Mouse (Mus musculus) adrenal gland, postnatal 14 days (tissue): ENCODE data around the gene Gm5089. TPM values are rescaled to one million over a fixed set of nuclear protein-coding genes. Genes with fewer than 3 reads are reported as not detected.

ENCODE experiments used
- DNase-seq: peaks from one replicate; pipeline ENCODE4 v3.0.0; 2021; ENCODE audit warnings: mixed read lengths
- total RNA-seq: library from RNA; stranded (reverse); gene quantifications from 2 replicates; pipeline ENCODE4 v1.2.3, GENCODE M21; 2021

Gene Gm5089
- total RNA-seq, 1 experiment from 2014 or later, result not detected

DNA sequence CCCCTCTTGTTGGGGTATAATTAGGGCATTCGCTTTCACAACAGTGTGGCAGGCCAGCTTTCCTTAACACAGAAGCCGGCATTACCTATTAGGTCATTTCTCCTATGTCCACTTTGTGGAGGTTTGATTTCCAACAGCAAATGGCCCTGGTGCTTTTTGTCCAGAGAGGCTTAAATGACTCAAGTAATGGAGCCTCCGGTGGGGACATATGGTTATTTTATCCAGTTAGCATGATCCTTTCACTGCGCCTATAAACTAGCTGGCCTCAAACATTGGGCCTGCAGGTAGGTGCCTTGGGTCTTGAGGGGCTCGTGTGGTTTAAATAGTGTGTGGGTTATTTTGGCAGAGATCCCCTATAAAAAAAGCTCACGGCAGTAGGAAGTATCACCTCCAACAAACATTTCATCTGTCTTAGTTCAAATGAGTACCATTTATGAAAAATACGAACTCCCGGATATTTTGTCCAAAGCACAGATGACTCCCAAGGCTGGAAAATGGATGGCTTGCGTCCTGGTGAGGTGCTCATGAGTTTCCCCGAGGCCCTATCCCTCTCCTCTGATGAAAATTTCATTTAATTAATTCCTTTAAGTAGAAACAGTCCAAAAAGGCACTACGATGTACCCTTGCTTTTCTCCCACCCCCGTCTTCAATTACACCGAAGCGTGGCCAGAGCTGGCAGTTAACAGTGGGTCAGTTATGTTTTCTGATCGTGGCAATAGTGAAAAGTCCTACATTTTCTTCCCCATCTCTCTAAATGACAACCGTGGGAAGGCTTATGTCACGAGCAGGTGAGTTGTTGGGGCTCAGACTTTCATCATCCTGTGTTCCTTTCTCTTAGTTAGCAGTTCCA, 64.4 kb downstream of the Gm5089 start:
- DNase-seq, result no peak

DNA sequence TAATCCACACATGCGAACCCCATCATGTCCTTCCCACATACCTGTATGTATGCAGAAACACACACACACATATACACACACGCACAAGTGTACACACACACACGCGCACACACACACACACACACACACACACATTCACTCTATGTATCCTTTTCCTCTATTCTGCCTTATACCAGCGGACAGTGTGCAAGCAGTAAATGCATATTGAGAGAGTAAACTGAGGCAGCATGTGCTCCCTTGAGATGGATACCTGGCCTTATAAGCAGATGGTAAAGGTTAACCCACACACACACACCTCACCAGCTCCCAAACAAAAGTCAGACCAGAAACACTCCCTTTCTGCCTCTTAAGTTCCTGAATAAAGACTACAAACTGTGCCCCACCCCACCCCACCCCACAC, 65.2 kb downstream of the Gm5089 start:
- DNase-seq, result no peak

DNA sequence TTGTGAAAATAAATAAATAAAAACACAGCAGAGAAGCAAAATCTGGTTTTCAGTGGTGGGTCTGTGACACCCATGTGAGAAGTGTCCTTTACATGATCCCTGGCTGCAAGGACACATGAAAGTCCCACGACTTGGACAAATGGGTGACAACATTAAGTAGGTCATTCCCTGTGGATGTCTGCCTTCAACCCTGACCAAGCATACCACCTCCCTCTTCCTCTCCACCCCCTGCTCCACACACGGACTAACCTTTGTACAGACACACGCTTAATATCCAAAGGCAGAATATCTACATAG, 65.7 kb downstream of the Gm5089 start:
- no peak for DNase-seq

Other genes starting within 250 kb of the Gm5089 start
- gene Zic5, start 14.6 kb upstream of the Gm5089 start, total RNA-seq, result 0.11 TPM in 1 of 2 replicates, not detected in the other
- gene Zic2, start 24.3 kb upstream of the Gm5089 start, total RNA-seq, result 0.64 TPM in 1 of 2 replicates, not detected in the other
- not detected in 2 replicates for gene Gm10837, start 39.5 kb upstream of the Gm5089 start, total RNA-seq
- 189 and 214 TPM in 2 replicates for gene Pcca, start 83.2 kb upstream of the Gm5089 start, total RNA-seq